Mouse (Mus musculus) cerebral cortex, adult 2 months (tissue): ENCODE data around the gene Evi5l.

Experiments
- WGBS: fragments of 180-500 bp; shearing (Covaris S2); methylation state at CpG from one replicate; pipeline ENCODE4 v1.1.7; 2018; 5-methylcytosine and 5-hydroxymethylcytosine counted together

Gene Evi5l

GRCm38 (mm10) chr8:4206182-4207015 is 40.0 kb downstream of the Evi5l start:
- WGBS = 42% methylated on average over 44 of the region's 44 CpGs

GRCm38 (mm10) chr8:4207016-4207350 is 40.6 kb downstream of the Evi5l start:
- 68% methylated on average over 2 of the region's 2 CpGs for WGBS

GRCm38 (mm10) chr8:4211097-4211496 is 44.7 kb downstream of the Evi5l start:
- WGBS = 45% methylated on average over 6 of the region's 6 CpGs

GRCm38 (mm10) chr8:4212809-4213209 is 46.4 kb downstream of the Evi5l start:
- 1% methylated on average over 25 of the region's 25 CpGs for WGBS

GRCm38 (mm10) chr8:4213210-4214005 is 47.0 kb downstream of the Evi5l start:
- 13% methylated on average over 18 of the region's 18 CpGs for WGBS

- WGBS = 30% methylated on average over 33 of the region's 33 CpGs
Measured at GRCm38 (mm10) chr8:4214006-4214980, 47.9 kb downstream of the Evi5l start.

- 8% methylated on average over 18 of the region's 18 CpGs for WGBS
Measured at GRCm38 (mm10) chr8:4216296-4216695, 49.9 kb downstream of the Evi5l start.

GRCm38 (mm10) chr8:4216791-4217621 is 50.6 kb downstream of the Evi5l start, which contains the start of gene Prr36:
Gene Prr36, minus strand, starts transcription at chr8:4217459.
- WGBS = 2% methylated on average over 44 of the region's 44 CpGs

- WGBS = 64% methylated on average over 3 of the region's 3 CpGs
Measured at GRCm38 (mm10) chr8:4219617-4220016, 53.2 kb downstream of the Evi5l start.

- WGBS = 43% methylated on average over 4 of the region's 4 CpGs
Measured at GRCm38 (mm10) chr8:4226323-4226722, 60.0 kb downstream of the Evi5l start.

GRCm38 (mm10) chr8:4226739-4227347 is 60.5 kb downstream of the Evi5l start, which contains the start of gene Lrrc8e:
Gene Lrrc8e, plus strand, starts transcription at chr8:4226827.
- 10% methylated on average over 33 of the region's 33 CpGs for WGBS

- WGBS = 79% methylated on average over 4 of the region's 4 CpGs
Measured at GRCm38 (mm10) chr8:4227919-4228318, 61.6 kb downstream of the Evi5l start.

GRCm38 (mm10) chr8:4229784-4230183 is 63.4 kb downstream of the Evi5l start:
- 80% methylated on average over 5 of the region's 5 CpGs for WGBS

GRCm38 (mm10) chr8:4230612-4231351 is 64.4 kb downstream of the Evi5l start:
- WGBS = 71% methylated on average over 10 of the region's 10 CpGs

- WGBS = 15% methylated on average over 15 of the region's 15 CpGs
Measured at GRCm38 (mm10) chr8:4237814-4238433, 71.6 kb downstream of the Evi5l start.

- under 1% methylated on average over 62 of the region's 71 CpGs for WGBS
Measured at GRCm38 (mm10) chr8:4238434-4239192, 72.2 kb downstream of the Evi5l start, which contains the start of the genes Map2k7 and Gm49320. Gene Map2k7, plus strand, starts transcription at chr8:4238740. Gene Gm49320, plus strand, starts transcription at chr8:4238865.

- 10% methylated on average over 19 of the region's 19 CpGs for WGBS
Measured at GRCm38 (mm10) chr8:4239193-4239890, 73.0 kb downstream of the Evi5l start.
